Mouse (Mus musculus): ENCODE results near the gene Fam208b. TPM values are rescaled to one million over a fixed set of nuclear protein-coding genes. Genes with fewer than 3 reads are reported as not detected.
A peak's percentile ranks its signal among the peaks of the same experiment; 100 is the strongest.

The Fam208b gene
- polyA plus RNA-seq, 1 experiment = 8.1 TPM

DNA sequence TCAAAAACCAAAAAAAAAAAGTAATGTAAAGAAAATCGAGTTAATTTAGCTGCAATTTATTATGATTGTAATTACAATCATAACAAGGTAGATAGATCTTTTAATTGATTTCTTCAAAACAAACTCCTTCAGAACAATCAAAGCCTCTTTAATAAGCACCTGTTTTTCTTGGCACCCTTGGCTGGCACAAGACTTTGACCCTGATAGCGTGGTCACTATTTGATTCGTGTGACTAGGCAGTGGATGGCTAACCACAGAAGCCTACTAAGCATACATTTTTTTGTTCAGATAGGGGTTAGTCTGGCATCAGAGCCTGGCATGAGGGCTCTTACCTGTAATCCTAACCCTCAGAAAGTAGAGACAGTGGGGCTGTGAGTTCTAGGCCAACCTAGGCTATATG lies 24.2 kb upstream of the Fam208b start:
- no peak for TF ChIP-seq POLR2A (IDR thresholded peaks at IDR 0.05; ENCODE audit: borderline replicate concordance, low read depth, low read length)
- TF ChIP-seq CTCF (IDR thresholded peaks at IDR 0.05; ENCODE audit: low read depth, low read length) = no peak
- H3K4me1 ChIP-seq (ENCODE audit: control insufficient read depth, insufficient read depth, low read length) = peaks cover 3% of the 10 kb centered on the region; the same call in 1 of the 2 replicates

DNA sequence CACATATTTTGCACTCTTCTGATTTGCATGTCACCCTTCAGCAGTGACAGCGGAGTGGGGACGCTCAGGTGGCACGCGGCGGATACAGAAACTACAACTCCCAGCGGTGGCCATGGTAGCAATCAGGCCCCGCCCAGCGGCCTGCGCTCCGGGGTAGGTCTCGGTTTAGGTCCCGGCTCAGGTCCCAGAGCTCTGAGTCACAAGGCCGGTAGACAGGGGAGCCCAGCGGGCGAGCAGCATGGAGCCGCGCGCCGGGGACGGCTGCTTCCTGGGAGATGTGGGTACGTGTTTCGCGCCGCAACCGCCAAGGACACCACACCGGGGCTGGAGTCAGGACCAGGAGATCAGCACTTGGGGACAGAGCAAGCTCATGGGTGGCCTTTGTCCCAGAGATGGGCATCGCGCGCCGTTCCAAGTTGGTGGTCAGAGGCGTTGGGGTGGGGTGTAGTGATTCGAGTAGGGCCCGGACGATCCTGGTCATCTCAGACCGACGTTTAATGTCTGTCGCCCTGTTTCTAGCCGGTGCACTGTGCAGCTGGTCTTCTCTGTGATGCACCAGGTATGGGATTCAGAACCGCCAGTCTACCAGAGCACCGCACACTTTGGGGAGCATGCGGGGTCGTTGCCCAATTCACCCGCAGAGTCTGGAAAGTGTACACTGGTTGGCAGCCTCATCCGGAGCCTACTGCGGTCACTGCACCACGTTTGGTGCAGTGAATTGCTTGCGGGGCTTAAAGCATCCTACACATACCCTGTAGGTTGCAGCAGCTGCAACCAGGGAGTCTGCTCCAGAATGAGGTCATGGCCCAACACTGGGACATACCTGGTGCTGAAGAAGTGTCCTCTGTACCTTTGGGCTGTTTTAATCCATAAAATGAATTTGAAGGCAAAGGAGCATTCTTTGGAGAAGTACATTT lies 23.2 kb upstream of the Fam208b start, which contains the start of gene Asb13:
Gene Asb13, plus strand, starts transcription at position 138 of the 917 bp plus-strand sequence.
- Histone ChIP-seq H3K4me1 (ENCODE audit: control insufficient read depth, insufficient read depth, low read length) (peaks cover 3% of the 10 kb centered on the region; the same call in 1 of the 2 replicates), H3K4me3 (ENCODE audit: insufficient read depth, low read length) (peak within 1 kb of the TSS; percentile 75), H3K27ac (ENCODE audit: insufficient read depth, low read depth, low read length) (no peak within 1 kb of the TSS)
- TF ChIP-seq CTCF (IDR thresholded peaks at IDR 0.05; ENCODE audit: low read depth, low read length) (no peak), POLR2A (IDR thresholded peaks at IDR 0.05; ENCODE audit: borderline replicate concordance, low read depth, low read length) (no peak)

More for the DNA sequence above, 24.2 kb upstream of the Fam208b start:
- H3K4me3 ChIP-seq (ENCODE audit: insufficient read depth, low read length) = no peak overlapping the region
- no peak overlapping the region for H3K27ac ChIP-seq (ENCODE audit: insufficient read depth, low read depth, low read length)

DNA sequence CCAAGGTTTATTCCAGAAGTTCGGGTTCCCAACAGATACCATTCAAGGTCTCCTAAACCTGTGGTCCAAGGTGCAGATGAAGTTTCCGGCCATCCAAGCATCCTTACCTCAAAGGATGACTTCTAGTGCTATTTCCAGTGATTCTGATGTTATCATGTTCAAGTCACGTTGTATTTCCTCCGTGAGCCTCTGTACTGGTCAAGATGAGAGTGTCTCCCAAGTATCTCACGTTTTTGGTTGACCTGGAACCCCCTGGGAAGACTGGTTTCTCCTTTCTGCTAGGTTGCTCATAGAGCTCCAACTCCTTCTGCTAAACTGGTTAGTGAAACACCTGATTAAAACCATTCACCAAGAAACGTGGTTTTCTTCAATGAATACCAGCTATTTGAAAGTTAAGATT lies 22.2 kb upstream of the Fam208b start:
- TF ChIP-seq POLR2A (IDR thresholded peaks at IDR 0.05; ENCODE audit: borderline replicate concordance, low read depth, low read length) (no peak), CTCF (IDR thresholded peaks at IDR 0.05; ENCODE audit: low read depth, low read length) (no peak)
- Histone ChIP-seq H3K4me1 (ENCODE audit: control insufficient read depth, insufficient read depth, low read length) (peaks cover 3% of the 10 kb centered on the region; the same call in 1 of the 2 replicates), H3K4me3 (ENCODE audit: insufficient read depth, low read length) (no peak overlapping the region), H3K27ac (ENCODE audit: insufficient read depth, low read depth, low read length) (no peak overlapping the region)

DNA sequence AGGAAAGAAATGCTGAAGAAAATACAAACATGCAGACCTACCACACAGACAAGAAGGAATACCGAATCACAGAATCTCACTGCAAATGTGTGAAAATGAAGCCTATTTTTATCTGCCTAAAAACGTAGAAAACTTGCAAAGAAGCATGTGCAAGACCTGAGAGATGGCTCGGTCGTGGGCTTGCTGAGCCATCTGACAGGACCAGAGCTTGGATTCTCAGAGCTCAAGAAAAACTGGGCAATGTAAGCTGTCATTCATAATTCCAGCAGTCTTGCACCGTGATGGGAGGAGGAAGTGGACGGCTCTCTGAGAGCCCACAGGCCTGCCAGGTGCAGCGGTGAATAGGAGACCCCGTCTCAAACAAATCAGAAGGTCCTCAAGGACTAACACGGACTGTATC lies 21.6 kb upstream of the Fam208b start:
- no peak for TF ChIP-seq POLR2A (IDR thresholded peaks at IDR 0.05; ENCODE audit: borderline replicate concordance, low read depth, low read length)
- no peak for TF ChIP-seq CTCF (IDR thresholded peaks at IDR 0.05; ENCODE audit: low read depth, low read length)
- Histone ChIP-seq H3K4me1 (ENCODE audit: control insufficient read depth, insufficient read depth, low read length) (peaks cover 3% of the 10 kb centered on the region; the same call in 1 of the 2 replicates), H3K4me3 (ENCODE audit: insufficient read depth, low read length) (no peak overlapping the region), H3K27ac (ENCODE audit: insufficient read depth, low read depth, low read length) (no peak overlapping the region)

DNA sequence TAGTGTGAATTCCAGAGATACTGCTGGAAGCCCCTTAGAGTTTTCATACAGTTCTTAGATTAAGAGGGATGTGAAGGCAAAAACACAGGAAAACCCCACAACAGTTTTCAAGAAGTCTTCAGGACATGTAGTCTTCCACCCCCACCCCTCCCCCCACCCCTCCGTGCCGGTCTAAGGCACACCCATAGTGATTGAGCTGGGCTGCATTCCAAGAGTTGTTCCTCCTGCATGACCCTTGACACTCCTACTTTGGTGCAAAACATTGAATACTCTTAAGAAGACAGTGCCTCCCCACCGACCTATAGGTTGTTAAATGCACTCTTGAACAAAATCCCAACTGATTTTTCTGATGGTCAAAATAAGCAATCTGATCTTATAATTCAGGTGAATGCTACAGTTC lies 17.2 kb upstream of the Fam208b start:
- H3K27ac ChIP-seq (ENCODE audit: insufficient read depth, low read depth, low read length) = no peak overlapping the region
- TF ChIP-seq CTCF (IDR thresholded peaks at IDR 0.05; ENCODE audit: low read depth, low read length) (no peak), POLR2A (IDR thresholded peaks at IDR 0.05; ENCODE audit: borderline replicate concordance, low read depth, low read length) (no peak)
- H3K4me1 ChIP-seq (ENCODE audit: control insufficient read depth, insufficient read depth, low read length) = no peaks in the 10 kb centered on the region
- H3K4me3 ChIP-seq (ENCODE audit: insufficient read depth, low read length) = no peak overlapping the region

- no peak overlapping the region for H3K27ac ChIP-seq (ENCODE audit: insufficient read depth, low read depth, low read length)
- no peak for TF ChIP-seq POLR2A (IDR thresholded peaks at IDR 0.05; ENCODE audit: borderline replicate concordance, low read depth, low read length)
- TF ChIP-seq CTCF (IDR thresholded peaks at IDR 0.05; ENCODE audit: low read depth, low read length) = no peak
- no peaks in the 10 kb centered on the region for H3K4me1 ChIP-seq (ENCODE audit: control insufficient read depth, insufficient read depth, low read length)
- no peak overlapping the region for H3K4me3 ChIP-seq (ENCODE audit: insufficient read depth, low read length)
These were observed 16.2 kb upstream of the Fam208b start for GRCm38 (mm10) chr13:3627139-3627538.

DNA sequence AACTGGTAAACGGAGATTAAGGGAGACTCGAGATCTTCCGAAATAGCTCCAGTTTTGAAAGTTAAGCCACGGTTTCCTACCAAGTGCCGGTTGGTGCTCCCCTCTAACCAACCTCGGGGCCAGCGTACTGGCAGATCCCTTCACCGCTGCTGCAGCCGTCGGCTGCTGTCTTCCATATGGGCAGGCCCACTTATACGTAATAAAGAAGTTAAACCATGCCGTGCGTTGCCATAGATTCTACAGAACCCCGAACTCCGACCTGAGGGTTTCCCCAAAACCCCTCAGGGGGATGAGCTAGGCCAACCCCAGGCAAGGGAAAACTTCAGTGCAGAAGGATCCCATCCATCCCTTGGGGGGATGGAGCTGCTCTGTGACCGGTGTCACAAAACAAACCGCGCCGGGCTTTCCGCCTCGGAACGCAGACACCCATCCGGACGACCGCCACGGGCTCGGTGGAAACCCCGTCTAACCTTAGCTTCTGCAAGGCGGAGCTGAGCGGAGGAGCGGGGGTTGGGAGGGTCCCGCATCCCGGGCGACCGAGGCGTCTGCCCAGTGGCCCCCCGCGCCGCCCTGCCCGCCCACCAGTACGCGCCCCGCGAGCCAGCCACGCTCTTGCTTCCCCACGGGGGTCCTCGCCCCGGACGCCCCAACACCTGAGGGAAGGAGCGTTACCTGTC lies 652 bp downstream of the Fam208b start:
- TF ChIP-seq CTCF (IDR thresholded peaks at IDR 0.05; ENCODE audit: low read depth, low read length) (no peak), POLR2A (IDR thresholded peaks at IDR 0.05; ENCODE audit: borderline replicate concordance, low read depth, low read length) (no peak)
- Histone ChIP-seq H3K4me1 (ENCODE audit: control insufficient read depth, insufficient read depth, low read length) (0 out of 2 replicates have a peak, but pooled peaks cover 2% of the 10 kb centered on the region), H3K4me3 (ENCODE audit: insufficient read depth, low read length) (peak overlapping the region; percentile 99), H3K27ac (ENCODE audit: insufficient read depth, low read depth, low read length) (peak overlapping the region; percentile 81)

DNA sequence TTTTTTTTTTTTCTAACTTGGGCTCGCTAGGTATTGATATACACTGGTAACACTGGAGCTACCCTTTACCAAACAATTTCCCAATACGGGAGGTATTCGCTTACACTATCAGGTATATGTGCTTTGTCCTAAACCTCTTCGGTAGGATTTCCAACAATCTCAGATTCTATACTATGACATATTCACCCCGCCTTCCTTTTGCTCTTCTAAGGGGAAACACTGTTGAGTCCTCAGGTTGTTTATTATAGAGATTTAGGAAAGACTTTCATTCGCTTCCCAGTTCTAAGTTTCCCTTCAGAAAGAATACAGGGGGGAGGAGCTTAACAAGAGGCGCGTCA lies 1.2 kb downstream of the Fam208b start:
- H3K27ac ChIP-seq (ENCODE audit: insufficient read depth, low read depth, low read length) = no peak overlapping the region
- TF ChIP-seq CTCF (IDR thresholded peaks at IDR 0.05; ENCODE audit: low read depth, low read length) (no peak), POLR2A (IDR thresholded peaks at IDR 0.05; ENCODE audit: borderline replicate concordance, low read depth, low read length) (no peak)

DNA sequence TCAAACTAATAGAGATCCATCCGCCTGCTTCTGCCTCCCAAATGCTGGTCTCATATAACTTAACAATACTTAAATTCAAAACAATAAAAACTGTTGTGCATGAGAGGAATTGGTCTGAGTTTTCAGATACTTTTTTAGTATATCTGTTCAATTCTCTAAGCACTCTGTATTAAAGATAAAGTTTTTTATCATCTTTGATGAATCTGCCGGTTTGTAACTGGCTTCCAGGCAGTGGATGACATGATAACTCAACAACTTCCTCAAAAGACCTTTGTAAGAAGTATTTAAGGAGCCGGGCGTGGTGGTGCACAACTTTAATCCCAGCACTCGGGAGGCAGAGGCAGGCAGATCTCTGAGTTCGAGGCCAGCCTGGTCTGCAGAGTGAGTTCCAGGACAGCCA lies 14.7 kb downstream of the Fam208b start:
- no peaks in the 10 kb centered on the region for H3K4me1 ChIP-seq (ENCODE audit: control insufficient read depth, insufficient read depth, low read length)
- TF ChIP-seq POLR2A (IDR thresholded peaks at IDR 0.05; ENCODE audit: borderline replicate concordance, low read depth, low read length) (no peak), CTCF (IDR thresholded peaks at IDR 0.05; ENCODE audit: low read depth, low read length) (no peak)
- H3K4me3 ChIP-seq (ENCODE audit: insufficient read depth, low read length) = no peak overlapping the region
- H3K27ac ChIP-seq (ENCODE audit: insufficient read depth, low read depth, low read length) = no peak overlapping the region

More for the DNA sequence above, 1.2 kb downstream of the Fam208b start:
- Histone ChIP-seq H3K4me3 (ENCODE audit: insufficient read depth, low read length) (peak overlapping the region; percentile 99), H3K4me1 (ENCODE audit: control insufficient read depth, insufficient read depth, low read length) (0 out of 2 replicates have a peak, but pooled peaks cover 2% of the 10 kb centered on the region)

DNA sequence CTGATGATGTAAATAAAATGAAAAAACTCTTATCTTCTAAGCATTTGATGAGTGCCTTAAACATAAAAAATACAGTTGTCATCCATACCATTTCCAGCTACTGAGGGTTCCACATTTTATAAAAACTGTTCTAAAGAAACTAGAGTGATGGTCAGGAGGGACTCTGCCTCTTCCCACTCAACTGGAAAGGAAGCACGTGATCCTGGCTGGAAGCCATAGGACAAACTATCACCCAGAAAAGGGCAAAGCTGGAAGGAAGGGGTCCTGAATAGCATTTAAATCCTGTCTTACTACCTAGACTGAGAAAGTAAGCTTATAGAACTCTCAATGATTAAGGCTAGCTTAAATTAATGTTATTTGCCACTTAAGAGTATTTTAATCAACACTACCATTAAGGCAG lies 16.6 kb downstream of the Fam208b start:
- Histone ChIP-seq H3K4me1 (ENCODE audit: control insufficient read depth, insufficient read depth, low read length) (no peaks in the 10 kb centered on the region), H3K4me3 (ENCODE audit: insufficient read depth, low read length) (no peak overlapping the region), H3K27ac (ENCODE audit: insufficient read depth, low read depth, low read length) (no peak overlapping the region)
- no peak for TF ChIP-seq CTCF (IDR thresholded peaks at IDR 0.05; ENCODE audit: low read depth, low read length)
- no peak for TF ChIP-seq POLR2A (IDR thresholded peaks at IDR 0.05; ENCODE audit: borderline replicate concordance, low read depth, low read length)

Measured in bone marrow macrophage, adult 2 months (primary cell).